Mouse (Mus musculus) central nervous system, embryonic 18 days (tissue): Measurements from ENCODE around the gene Plin2. TPM values are rescaled to one million over a fixed set of nuclear protein-coding genes. Genes with fewer than 3 reads are reported as not detected.

Experiments used
- polyA plus RNA-seq: library from polyadenylated mRNA; depleted of rRNA; stranded (reverse); fragments of >200 nt; gene quantifications from 2 replicates; pipeline ENCODE4 v1.2.3, GENCODE M21; 2012; rRNA removed

The Plin2 gene
- polyA plus RNA-seq = 39.4 and 42.1 TPM in 2 replicates

DNA sequence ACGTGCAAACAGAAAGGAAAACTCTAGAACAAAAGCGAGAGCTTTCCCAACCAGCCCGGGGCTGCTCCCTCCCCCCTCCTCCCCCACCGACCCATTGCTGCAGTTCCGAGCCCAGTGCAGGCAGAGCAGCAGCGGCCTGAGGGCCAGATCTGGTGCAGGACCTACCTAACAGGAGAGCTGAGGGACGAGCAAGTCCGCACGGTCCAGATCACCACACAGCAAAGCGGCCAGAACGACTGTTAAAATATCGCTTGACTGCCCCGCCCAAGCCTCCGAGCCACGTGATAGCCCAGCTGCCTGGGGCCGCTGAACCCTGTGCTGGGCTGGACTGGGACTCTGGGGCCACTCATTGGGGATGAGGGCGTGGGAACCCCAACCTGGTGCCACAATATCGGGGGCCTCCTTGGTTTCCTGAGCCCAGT is at the start of gene Plin2:
Plin2 (minus strand) TSS at position 281 of the 422 bp plus-strand sequence.

DNA sequence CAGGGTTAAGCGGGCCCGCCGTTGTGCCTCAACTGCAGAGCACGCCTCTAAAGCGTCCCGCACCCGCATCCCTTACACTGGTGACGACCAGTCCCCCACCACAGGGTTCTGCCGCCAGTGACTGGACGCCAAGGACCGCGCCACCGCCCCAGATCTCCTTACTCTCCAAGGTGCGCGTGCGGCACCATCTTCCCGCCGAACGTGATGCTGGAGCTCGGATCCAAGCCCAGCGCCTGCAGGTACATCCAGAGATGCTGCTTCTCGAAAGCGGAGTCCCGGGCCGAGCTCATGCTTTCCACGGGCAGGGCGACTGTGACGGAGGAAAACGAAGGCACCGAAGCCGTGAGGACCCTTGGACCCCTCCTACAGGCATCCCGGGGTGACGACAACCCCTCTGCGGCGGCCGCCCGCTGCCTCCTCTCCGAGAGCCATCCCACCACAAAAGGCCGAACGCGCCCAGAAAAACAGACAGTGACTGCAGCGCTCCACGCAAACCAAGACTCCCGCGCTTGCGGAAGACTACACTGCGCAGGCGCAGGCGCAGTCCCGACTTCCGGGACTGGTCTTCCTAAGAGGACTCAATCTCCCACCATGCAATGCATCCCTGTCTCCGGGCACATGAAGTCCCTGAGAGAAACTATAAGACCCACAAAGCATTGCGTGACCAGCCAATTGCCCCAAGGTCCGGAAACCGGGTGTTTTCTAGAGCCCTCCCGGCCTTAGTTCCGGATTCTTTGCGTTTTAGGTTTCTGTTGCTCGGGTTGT is 58.2 kb downstream of the Plin2 start, which contains the start of gene Haus6:
Haus6 (minus strand) TSS at position 532 of the 765 bp plus-strand sequence.

Other genes with a start within 250 kb of the Plin2 start
- gene Saxo1, start 111.7 kb downstream of the Plin2 start, polyA plus RNA-seq = 0.04 TPM in 1 of 2 replicates, not detected in the other
- 145 and 153 TPM in 2 replicates for gene Rraga, start 94.4 kb downstream of the Plin2 start, polyA plus RNA-seq
- 5.0 and 5.2 TPM in 2 replicates for gene Haus6, start 58.0 kb downstream of the Plin2 start, polyA plus RNA-seq
- 5.6 and 5.9 TPM in 2 replicates for gene Dennd4c, start 78.5 kb upstream of the Plin2 start, polyA plus RNA-seq
- gene Rps6, start 187.4 kb upstream of the Plin2 start, polyA plus RNA-seq = 1,119 and 1,138 TPM in 2 replicates
- gene Acer2, start 204.3 kb upstream of the Plin2 start, polyA plus RNA-seq = 10.7 and 11.4 TPM in 2 replicates